Mouse (Mus musculus) forebrain, embryonic 14.5 days (tissue): ENCODE measurements around the gene Mfsd6. TPM values are rescaled to one million over a fixed set of nuclear protein-coding genes. Genes with fewer than 3 reads are reported as not detected.

Experiments used
- ATAC-seq: fragments of 200-750 bp; cut with Nextera tagmentation; 2 replicates; pipeline ENCODE4 v1.8.0; 2017; ENCODE audit warnings: mild to moderate bottlenecking, moderate library complexity
- DNase-seq: peaks from one replicate; pipeline ENCODE4 v3.0.0-alpha.2; 2015; ENCODE audit warnings: low spot score
- H3K27ac ChIP-seq: fragments of 300-500 bp; sonication (generic); 2 replicates; pipeline ENCODE4 v1.5.1; 2014; ENCODE audit warnings: low read depth, mild to moderate bottlenecking, control low read depth, low read length, moderate library complexity
- H3K27me3 ChIP-seq: fragments of 300-500 bp; sonication (generic); replicated peaks from 2 replicates; pipeline ENCODE4 v1.6.1; 2014; ENCODE audit warnings: low read length, control low read depth, mixed read lengths; ENCODE audit not compliant: control insufficient read depth, insufficient read depth
- H3K36me3 ChIP-seq: fragments of 300-500 bp; sonication (generic); 2 replicates; pipeline ENCODE4 v1.6.1; 2014; ENCODE audit warnings: low read length, control low read depth; ENCODE audit not compliant: control insufficient read depth, insufficient read depth
- H3K4me1 ChIP-seq: fragments of 300-500 bp; sonication (generic); 2 replicates; pipeline ENCODE4 v1.6.1; 2014; ENCODE audit warnings: antibody characterized with exemption, low read length, control low read depth; ENCODE audit not compliant: control insufficient read depth, insufficient read depth
- H3K4me2 ChIP-seq: fragments of 300-500 bp; sonication (generic); 2 replicates; pipeline ENCODE4 v1.6.1; 2014; ENCODE audit warnings: mild to moderate bottlenecking, control low read depth, low read length
- H3K4me3 ChIP-seq: fragments of 300-500 bp; sonication (generic); 2 replicates; pipeline ENCODE4 v1.5.1; 2014; ENCODE audit warnings: low read depth, low read length, control low read depth
- H3K9ac ChIP-seq: fragments of 300-500 bp; sonication (generic); 2 replicates; pipeline ENCODE4 v1.6.1; 2014; ENCODE audit warnings: mild to moderate bottlenecking, low read length, control low read depth, moderate library complexity
- H3K9me3 ChIP-seq: fragments of 300-500 bp; sonication (generic); replicated peaks from 2 replicates; pipeline ENCODE4 v1.6.1; 2016; ENCODE audit warnings: low read length, control low read depth, mixed read lengths; ENCODE audit not compliant: control insufficient read depth
- WGBS: fragments of 180-500 bp; shearing (Covaris S2); extraction: QIAGEN DNeasy Blood & Tissue Kit; methylation state at CpG from one replicate; pipeline ENCODE4 v1.1.7; 2014; 5-methylcytosine and 5-hydroxymethylcytosine counted together
- polyA plus RNA-seq: library from polyadenylated mRNA; unstranded; fragments of >200 nt; fragmentation: Nextera tagmentation; extraction: Ambion mirVana; gene quantifications from 2 replicates; pipeline ENCODE4 v1.2.1, GENCODE M21; 2014

Mfsd6 gene
- polyA plus RNA-seq, 1 experiment from 2014 or later: 4.3 TPM

DNA sequence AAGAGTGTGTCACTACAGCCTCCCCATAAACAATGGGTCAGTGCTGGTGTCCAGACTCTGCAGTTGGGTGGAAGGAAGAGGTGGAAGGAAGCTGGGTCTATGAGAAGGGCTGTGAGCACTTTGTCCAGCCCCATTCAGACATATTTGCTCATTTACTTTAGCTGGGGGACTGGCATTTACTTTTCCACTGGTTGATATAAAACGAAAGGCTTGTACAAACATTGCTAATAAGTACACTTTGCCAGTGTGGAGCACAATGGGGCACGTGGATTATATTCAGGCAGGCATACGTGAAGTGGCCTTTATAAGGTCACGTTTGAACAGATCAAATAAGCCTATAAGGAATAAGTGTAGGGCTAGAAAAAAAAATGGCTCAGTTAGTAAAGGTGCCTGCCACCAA is 43.7 kb downstream of the Mfsd6 start:
- no peak overlapping the region for H3K27ac ChIP-seq
- 59% methylated on average over 4 of the region's 4 CpGs for WGBS
- no peak overlapping the region for H3K4me2 ChIP-seq
- H3K36me3 ChIP-seq: no peaks in the 10 kb centered on the region
- DNase-seq: no peak
- H3K4me3 ChIP-seq: no peak overlapping the region
- no peak overlapping the region for H3K9ac ChIP-seq
- no peaks in the 10 kb centered on the region for H3K9me3 ChIP-seq
- no peaks in the 10 kb centered on the region for H3K27me3 ChIP-seq
- ATAC-seq: no peak
- H3K4me1 ChIP-seq: no peaks in the 10 kb centered on the region

DNA sequence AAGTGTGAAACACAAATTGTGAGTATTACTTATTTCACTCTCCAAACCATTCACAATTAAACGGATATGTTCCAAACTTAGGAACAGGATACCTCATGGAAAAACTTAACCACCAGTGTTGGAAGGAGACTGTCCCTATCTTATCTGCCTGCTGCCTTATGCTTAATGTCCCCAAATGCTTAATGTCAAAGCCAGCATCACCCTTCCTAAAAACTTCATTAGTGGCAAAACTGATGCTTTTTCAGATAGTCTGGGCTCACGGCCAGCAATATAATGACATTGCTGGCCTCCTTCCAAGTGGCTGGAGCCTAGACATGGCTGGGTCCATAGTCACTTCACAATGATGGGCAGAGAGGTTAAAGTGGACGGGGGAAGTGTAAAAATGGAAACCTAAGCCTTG is 50.6 kb downstream of the Mfsd6 start:
- no peak overlapping the region for H3K4me2 ChIP-seq
- WGBS: 56% methylated on average over 3 of the region's 3 CpGs
- DNase-seq (peak; percentile 41), ATAC-seq (peak; percentile 44; the same call in 1 of the 2 replicates)
- no peaks in the 10 kb centered on the region for H3K27me3 ChIP-seq
- no peak overlapping the region for H3K4me3 ChIP-seq
- H3K27ac ChIP-seq: no peak overlapping the region
- no peaks in the 10 kb centered on the region for H3K36me3 ChIP-seq
- H3K9me3 ChIP-seq: no peaks in the 10 kb centered on the region
- no peaks in the 10 kb centered on the region; the same call in 1 of the 2 replicates for H3K4me1 ChIP-seq
- H3K9ac ChIP-seq: no peak overlapping the region

DNA sequence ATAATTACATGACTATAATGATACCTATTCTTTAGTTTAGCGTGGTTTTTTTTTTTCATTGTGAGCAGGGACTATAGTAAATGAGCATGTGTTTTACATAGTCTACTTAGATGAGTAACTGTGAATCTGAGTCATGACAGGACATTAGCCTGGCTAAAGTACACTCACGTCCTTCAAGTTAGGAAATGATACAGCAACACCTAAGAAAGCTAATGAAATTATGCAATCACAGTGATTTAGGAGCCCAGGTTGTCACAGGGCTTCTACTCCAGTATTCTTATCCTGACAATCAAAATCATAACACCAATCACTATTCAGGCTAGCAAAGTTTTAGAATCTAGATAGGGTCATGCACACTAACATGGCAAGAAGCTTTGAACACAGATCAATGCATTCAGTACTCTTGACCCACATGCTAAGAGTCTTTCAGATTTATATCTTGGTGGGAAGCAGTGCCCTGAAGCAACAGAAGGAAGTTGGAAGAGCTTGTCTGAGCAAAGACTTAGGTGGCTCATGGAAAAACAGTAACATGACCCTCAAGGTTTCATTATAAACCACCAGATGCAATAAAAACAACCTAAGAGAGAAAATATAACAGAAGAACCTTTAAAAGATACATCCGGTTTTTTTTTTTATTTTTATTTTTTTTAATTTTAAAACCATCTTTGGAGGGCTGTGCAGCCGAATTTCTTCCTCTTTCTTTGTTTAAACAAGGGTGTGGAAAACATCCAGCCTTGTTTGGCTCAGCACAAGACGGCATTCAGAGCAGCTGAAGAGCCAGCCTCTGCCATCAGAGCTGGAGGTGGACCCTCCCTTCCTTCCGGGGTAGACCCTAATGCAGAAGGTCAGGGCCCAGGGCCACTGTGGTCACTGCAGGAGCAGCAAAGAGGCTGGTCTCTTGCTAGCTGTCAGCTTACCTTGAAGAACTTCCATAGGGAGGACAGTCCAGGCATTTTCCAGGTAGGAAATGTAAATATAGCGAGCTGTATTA is 51.4 kb downstream of the Mfsd6 start:
- Histone ChIP-seq H3K4me3 (no peak overlapping the region), H3K4me2 (no peak overlapping the region), H3K4me1 (no peaks in the 10 kb centered on the region; the same call in 1 of the 2 replicates), H3K27ac (no peak overlapping the region), H3K36me3 (no peaks in the 10 kb centered on the region), H3K9me3 (no peaks in the 10 kb centered on the region), H3K9ac (no peak overlapping the region), H3K27me3 (no peaks in the 10 kb centered on the region)
- DNase-seq (no peak), ATAC-seq (no peak)
- 76% methylated on average over 7 of the region's 7 CpGs for WGBS

GRCm38 (mm10) chr1:52669931-52670330 is 57.3 kb downstream of the Mfsd6 start:
- Histone ChIP-seq H3K4me1 (no peaks in the 10 kb centered on the region; the same call in 1 of the 2 replicates), H3K9me3 (no peaks in the 10 kb centered on the region), H3K4me3 (no peak overlapping the region), H3K27me3 (no peaks in the 10 kb centered on the region), H3K36me3 (no peaks in the 10 kb centered on the region), H3K4me2 (no peak overlapping the region), H3K27ac (no peak overlapping the region), H3K9ac (no peak overlapping the region)
- DNase-seq (no peak), ATAC-seq (no peak)
- 74% methylated on average over 1 of the region's 1 CpGs for WGBS

GRCm38 (mm10) chr1:52668743-52669323 is 58.4 kb downstream of the Mfsd6 start:
- Histone ChIP-seq H3K27me3 (no peaks in the 10 kb centered on the region), H3K9ac (no peak overlapping the region), H3K4me2 (no peak overlapping the region), H3K36me3 (no peaks in the 10 kb centered on the region), H3K4me1 (no peaks in the 10 kb centered on the region; the same call in 1 of the 2 replicates), H3K9me3 (no peaks in the 10 kb centered on the region), H3K4me3 (no peak overlapping the region), H3K27ac (no peak overlapping the region)
- 23% methylated on average over 7 of the region's 7 CpGs for WGBS
- DNase-seq (peak; percentile 47), ATAC-seq (peak; percentile 48)

DNA sequence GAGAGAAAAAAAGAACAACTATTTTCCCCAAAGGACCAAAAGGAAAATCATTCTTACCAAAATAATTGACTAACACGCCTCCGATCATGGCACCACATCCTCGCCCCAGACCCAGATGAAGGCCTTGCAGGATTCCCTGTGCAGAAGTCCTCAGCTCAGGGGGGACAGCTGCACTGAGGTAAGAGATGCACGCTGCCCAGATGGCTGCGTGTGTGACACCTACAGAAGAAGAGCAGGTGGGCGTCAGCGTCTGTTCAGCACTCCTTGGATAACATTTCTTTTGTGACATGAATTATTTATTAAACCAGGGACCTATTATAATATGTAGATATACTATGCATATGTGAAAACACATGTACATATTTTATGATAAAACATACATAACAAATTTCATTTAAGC is 64.0 kb downstream of the Mfsd6 start:
- Histone ChIP-seq H3K9me3 (no peaks in the 10 kb centered on the region), H3K9ac (no peak overlapping the region), H3K27ac (no peak overlapping the region), H3K36me3 (peaks cover 11% of the 10 kb centered on the region; the same call in 1 of the 2 replicates), H3K4me3 (no peak overlapping the region), H3K4me2 (no peak overlapping the region), H3K4me1 (no peaks in the 10 kb centered on the region), H3K27me3 (no peaks in the 10 kb centered on the region)
- 81% methylated on average over 7 of the region's 7 CpGs for WGBS
- ATAC-seq (peak; percentile 63; the same call in 1 of the 2 replicates), DNase-seq (peak; percentile 33)

GRCm38 (mm10) chr1:52660765-52661164 is 66.5 kb downstream of the Mfsd6 start:
- no peak overlapping the region for H3K27ac ChIP-seq
- ATAC-seq (no peak), DNase-seq (no peak)
- H3K36me3 ChIP-seq: peaks cover 11% of the 10 kb centered on the region; the same call in 1 of the 2 replicates
- no peaks in the 10 kb centered on the region for H3K4me1 ChIP-seq
- 86% methylated on average over 12 of the region's 12 CpGs for WGBS
- H3K27me3 ChIP-seq: no peaks in the 10 kb centered on the region
- H3K9me3 ChIP-seq: no peaks in the 10 kb centered on the region
- no peak overlapping the region for H3K4me3 ChIP-seq
- H3K9ac ChIP-seq: no peak overlapping the region
- H3K4me2 ChIP-seq: no peak overlapping the region

DNA sequence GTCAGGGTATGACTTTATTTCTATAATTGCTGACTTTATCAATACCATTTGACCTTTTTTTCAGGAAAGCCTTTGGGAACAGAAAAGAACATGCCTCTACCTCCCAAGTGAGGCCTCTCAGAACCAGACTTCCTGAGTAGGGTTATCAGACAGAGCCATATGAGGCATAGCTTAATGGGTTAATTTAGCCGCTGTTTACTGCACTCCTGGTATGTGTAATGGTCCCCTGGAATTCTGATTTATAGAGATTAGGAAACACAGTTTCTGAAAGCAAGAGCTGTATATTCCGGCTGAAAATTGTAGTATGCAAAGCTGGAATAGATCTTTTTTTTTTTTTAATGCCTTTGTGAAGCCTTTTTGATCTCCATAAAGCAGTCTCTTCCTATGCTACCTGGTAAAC is 67.0 kb downstream of the Mfsd6 start:
- no peak for ATAC-seq
- Histone ChIP-seq H3K4me3 (no peak overlapping the region), H3K9me3 (no peaks in the 10 kb centered on the region), H3K27ac (no peak overlapping the region), H3K27me3 (no peaks in the 10 kb centered on the region), H3K36me3 (peaks cover 11% of the 10 kb centered on the region; the same call in 1 of the 2 replicates), H3K4me2 (no peak overlapping the region), H3K9ac (no peak overlapping the region), H3K4me1 (no peaks in the 10 kb centered on the region)
- 88% methylated on average over 2 of the region's 2 CpGs for WGBS
- no peak for DNase-seq

- Histone ChIP-seq H3K4me3 (no peak overlapping the region), H3K27ac (no peak overlapping the region), H3K4me2 (no peak overlapping the region), H3K9me3 (no peaks in the 10 kb centered on the region), H3K36me3 (peaks cover 11% of the 10 kb centered on the region; the same call in 1 of the 2 replicates), H3K9ac (no peak overlapping the region), H3K27me3 (no peaks in the 10 kb centered on the region), H3K4me1 (no peaks in the 10 kb centered on the region)
- 90% methylated on average over 7 of the region's 7 CpGs for WGBS
- ATAC-seq (no peak), DNase-seq (no peak)
Measured at GRCm38 (mm10) chr1:52658160-52658559, 69.1 kb downstream of the Mfsd6 start.
